Comparison of ENCODE assay signal across 28 mouse cellular contexts in genomic region chr19:25480820-25481219, GRCm38 (mm10). TPM values are rescaled to one million over a fixed set of nuclear protein-coding genes. Genes with fewer than 3 reads are reported as not detected.
A peak's percentile ranks its signal among the peaks of the same experiment; 100 is the strongest.
DNase-seq lines count a peak whose midpoint lies in the region; ATAC-seq and TF ChIP-seq lines count a peak whose summit lies in the region.
"Had no signal": no experiment of that assay in that cellular context is flagged by ENCODE, and none has a peak within 500 bp of the region (broad histone marks: within the 10 kb centered on the region; RNA-seq: fewer than 3 reads in every experiment).

No protein-coding gene starts in this region.

- H3K4me3 ChIP-seq in liver, adult 2 months (ENCODE audit: insufficient read depth, low read depth, low read length) = no peak overlapping the region
- no peak overlapping the region for H3K4me3 ChIP-seq in liver, embryonic 11.5 days (ENCODE audit: low read depth, low read length)
- H3K4me3 ChIP-seq in ES-Bruce4 (ENCODE audit: low read depth, low read length) (no peak overlapping the region), ES-E14 (ENCODE audit: insufficient read depth in 1 of 2, low read depth in 1 of 2, low read length in 2 of 2, poor library complexity in 1 of 2, severe bottlenecking in 1 of 2) (no peak overlapping the region)
- no peak overlapping the region for H3K4me3 ChIP-seq in lung, postnatal 0 days (ENCODE audit: low read depth, low read length)
- H3K4me3 ChIP-seq: embryonic facial prominence, embryonic 13.5 days; embryonic facial prominence, embryonic 15.5 days; erythroblast, embryonic 14.5 days; forebrain, embryonic 10.5 days; forebrain, embryonic 12.5 days had no signal

- no peak overlapping the region for H3K4me2 ChIP-seq in liver, embryonic 11.5 days
- H3K4me2 ChIP-seq in lung, postnatal 0 days (replicated peaks; ENCODE audit: low read depth, low read length) = no peak overlapping the region
- H3K4me2 ChIP-seq: embryonic facial prominence, embryonic 13.5 days; embryonic facial prominence, embryonic 15.5 days; forebrain, embryonic 12.5 days had no signal

- no peak for ATAC-seq in liver, embryonic 11.5 days (replicated peaks; ENCODE audit: low FRiP score)
- ATAC-seq in lung, postnatal 0 days = no peak
- ATAC-seq: forebrain, embryonic 14.5 days; forebrain, embryonic 16.5 days had no signal

- TF ChIP-seq CTCF in liver, adult 2 months (IDR thresholded peaks at IDR 0.05; ENCODE audit: low read depth, low read length) = no peak
- TF ChIP-seq CTCF in ES-Bruce4 (IDR thresholded peaks at IDR 0.05; ENCODE audit: low read depth, low read length) = no peak
- TF ChIP-seq CTCF in lung, postnatal 0 days (IDR thresholded peaks at IDR 0.05) = no peak

- no peaks in the 10 kb centered on the region for H3K27me3 ChIP-seq in liver, adult 2 months (ENCODE audit: control insufficient read depth, insufficient read depth, low read length)
- peaks cover 2% of the 10 kb centered on the region for H3K27me3 ChIP-seq in liver, embryonic 11.5 days (replicated peaks; ENCODE audit: control insufficient read depth, insufficient read depth, low read length)
- no peaks in the 10 kb centered on the region for H3K27me3 ChIP-seq in ES-Bruce4 (ENCODE audit: control insufficient read depth, insufficient read depth, low read length, poor library complexity, severe bottlenecking)
- H3K27me3 ChIP-seq in lung, postnatal 0 days (replicated peaks; ENCODE audit: insufficient read depth, low read length) = no peaks in the 10 kb centered on the region

- TF ChIP-seq POLR2A in liver, adult 2 months (IDR thresholded peaks at IDR 0.05; ENCODE audit: extremely low read depth, insufficient read depth, low read length) = no peak
- TF ChIP-seq POLR2A in ES-Bruce4 (IDR thresholded peaks at IDR 0.05; ENCODE audit: insufficient read depth, low read length) = no peak

- intact Hi-C loops in left cerebral cortex, postnatal 36 days (cut with DNase I) = no loop called here

- H3K27ac ChIP-seq in liver, adult 2 months (replicated peaks; ENCODE audit: insufficient read depth, low read depth, low read length) = no peak overlapping the region
- H3K27ac ChIP-seq in liver, embryonic 11.5 days (ENCODE audit: low read depth, low read length) = no peak overlapping the region
- H3K27ac ChIP-seq in ES-Bruce4 (ENCODE audit: insufficient read depth, low read length) (peak overlapping the region; percentile 51), ES-E14 (ENCODE audit: insufficient read depth, low read depth, low read length, poor library complexity, severe bottlenecking) (peak overlapping the region; percentile 8)
- no peak overlapping the region for H3K27ac ChIP-seq in lung, postnatal 0 days (ENCODE audit: low read length)
- H3K27ac ChIP-seq: embryonic facial prominence, embryonic 13.5 days; embryonic facial prominence, embryonic 15.5 days; forebrain, embryonic 10.5 days; forebrain, embryonic 12.5 days had no signal

- DNase-seq in liver, adult 2 months (ENCODE audit: extremely low read depth, low read depth, low spot score) = peak; percentile 61
- DNase-seq in liver, embryonic 11.5 days (ENCODE audit: low spot score) = no peak
- DNase-seq in ES-E14 (ENCODE audit: low read depth, low spot score) (no peak), ZHBTc4 (ENCODE audit: low read depth, low spot score) (peak; percentile 47)
- no peak for DNase-seq in lung, postnatal 0 days (ENCODE audit: low spot score)
- no peak for DNase-seq in left cerebral cortex, postnatal 36 days (ENCODE audit: low spot score in 2 of 2)
- DNase-seq: adrenal gland, adult 2 months; adrenal gland, postnatal 10 days; adrenal gland, postnatal 25 days; cerebellum, adult 11 months; cerebellum, adult 18-20 months; cerebellum, adult 8-10 months; cerebellum, adult 9-11 months; cerebellum, postnatal 14 days; cerebellum, postnatal 36 days; embryo, embryonic 11 days had no signal

- in situ Hi-C loops in ES-E14 (cut with MboI; ENCODE audit: low sequenced_read_pairs in 2 of 2, unreplicated experiment in 2 of 2) = no loop called here

- no peaks in the 10 kb centered on the region for H3K79me2 ChIP-seq in liver, adult 2 months (ENCODE audit: control insufficient read depth, insufficient read depth, low read length)

- no peak overlapping the region for H3K9ac ChIP-seq in liver, adult 2 months (ENCODE audit: low read depth, low read length)
- no peak overlapping the region for H3K9ac ChIP-seq in liver, embryonic 11.5 days (ENCODE audit: low read depth, low read length)
- H3K9ac ChIP-seq in ES-Bruce4 (ENCODE audit: low read depth, poor library complexity, severe bottlenecking) = no peak overlapping the region
- no peak overlapping the region for H3K9ac ChIP-seq in ES-E14 (ENCODE audit: insufficient read depth, low read depth, low read length, poor library complexity, severe bottlenecking)
- no peak overlapping the region for H3K9ac ChIP-seq in lung, postnatal 0 days (replicated peaks; ENCODE audit: low read depth)
- H3K9ac ChIP-seq: embryonic facial prominence, embryonic 13.5 days; embryonic facial prominence, embryonic 15.5 days; forebrain, embryonic 12.5 days had no signal

- 35% methylated on average over 6 of the region's 6 CpGs for WGBS in liver, adult 2 months
- 77% methylated on average over 6 of the region's 6 CpGs for WGBS in liver, embryonic 11.5 days
- 85% methylated on average over 6 of the region's 6 CpGs for whole genome bisulfite sequencing in lung, postnatal 0 days

- H3K36me3 ChIP-seq in liver, adult 2 months (ENCODE audit: control insufficient read depth, insufficient read depth, low read length) = no peaks in the 10 kb centered on the region
- no peaks in the 10 kb centered on the region for H3K36me3 ChIP-seq in liver, embryonic 11.5 days (ENCODE audit: control insufficient read depth, insufficient read depth, low read length)
- H3K36me3 ChIP-seq in ES-Bruce4 (ENCODE audit: control insufficient read depth, insufficient read depth, low read length, poor library complexity, severe bottlenecking) (no peaks in the 10 kb centered on the region), ES-E14 (ENCODE audit: control insufficient read depth, insufficient read depth, low read length, poor library complexity, severe bottlenecking) (no peaks in the 10 kb centered on the region; the same call in 1 of the 2 replicates)
- H3K36me3 ChIP-seq in lung, postnatal 0 days (ENCODE audit: insufficient read depth, low read length) = no peaks in the 10 kb centered on the region
- H3K36me3 ChIP-seq: embryonic facial prominence, embryonic 13.5 days; embryonic facial prominence, embryonic 15.5 days; forebrain, embryonic 10.5 days; forebrain, embryonic 12.5 days had no signal

- peak; percentile 95 for TF ChIP-seq EP300 in ES-Bruce4 (IDR thresholded peaks at IDR 0.05; ENCODE audit: insufficient read depth, low read depth, low read length)
- TF ChIP-seq EP300 in lung, postnatal 0 days (IDR thresholded peaks at IDR 0.05) = no peak

- H3K9me3 ChIP-seq in liver, embryonic 11.5 days (ENCODE audit: control insufficient read depth, low read length) = no peaks in the 10 kb centered on the region
- H3K9me3 ChIP-seq in ES-Bruce4 (replicated peaks; ENCODE audit: control insufficient read depth, insufficient read depth, low read length, poor library complexity, severe bottlenecking) (no peaks in the 10 kb centered on the region), ES-E14 (ENCODE audit: control insufficient read depth, insufficient read depth, low read depth, low read length) (no peaks in the 10 kb centered on the region)
- H3K9me3 ChIP-seq in lung, postnatal 0 days (ENCODE audit: low read length) = no peaks in the 10 kb centered on the region
- H3K9me3 ChIP-seq: embryonic facial prominence, embryonic 13.5 days; embryonic facial prominence, embryonic 15.5 days had no signal

- H3K4me1 ChIP-seq in liver, adult 2 months (ENCODE audit: control insufficient read depth, insufficient read depth, low read length) = peaks cover 2% of the 10 kb centered on the region; the same call in 1 of the 2 replicates
- H3K4me1 ChIP-seq in liver, embryonic 11.5 days (replicated peaks; ENCODE audit: control insufficient read depth, insufficient read depth, low read length) = no peaks in the 10 kb centered on the region
- H3K4me1 ChIP-seq in ES-Bruce4 (ENCODE audit: control insufficient read depth, insufficient read depth, low read length) = peaks cover 5% of the 10 kb centered on the region
- H3K4me1 ChIP-seq in ES-E14 (ENCODE audit: control insufficient read depth in 2 of 2, insufficient read depth in 2 of 2, low read length in 2 of 2, poor library complexity in 1 of 2) = peaks cover 5 to 9% of the 10 kb centered on the region in 2 experiments; a peak in 3 of 4 replicates
- H3K4me1 ChIP-seq in lung, postnatal 0 days (ENCODE audit: insufficient read depth, low read depth, low read length) = no peaks in the 10 kb centered on the region
- H3K4me1 ChIP-seq: embryonic facial prominence, embryonic 13.5 days; embryonic facial prominence, embryonic 15.5 days; forebrain, embryonic 10.5 days; forebrain, embryonic 12.5 days had no signal

TF ChIP-seq in ES-E14, 5 proteins besides CTCF, POLR2A, EP300 and RAD21:
- no peak for TF ChIP-seq ZC3H11A (IDR thresholded peaks at IDR 0.05; ENCODE audit: borderline replicate concordance, low read depth, low read length)
- no peak for TF ChIP-seq HCFC1 (IDR thresholded peaks at IDR 0.05; ENCODE audit: borderline replicate concordance, insufficient read depth, low read length)
- TF ChIP-seq CHD2 (IDR thresholded peaks at IDR 0.05; ENCODE audit: low read depth, low read length) = no peak
- TF ChIP-seq ZNF384 (IDR thresholded peaks at IDR 0.05; ENCODE audit: low read depth, low read length) = no peak
- TF ChIP-seq MAFK (IDR thresholded peaks at IDR 0.05; ENCODE audit: insufficient read depth, low read depth, low read length) = peak; percentile 90
TF ChIP-seq in ES-E14: peak in this region for 1.

RNA-seq across cellular contexts. Expression of gene Dmrt1, which starts 24.6 kb away (rescaled TPM):
- not detected in 2 replicates for total RNA-seq in liver, adult 2 months (2014; rRNA removed)
- polyA plus RNA-seq in liver, adult 2 months (2012; rRNA removed) = not detected in 2 replicates
- polyA plus RNA-seq in liver, embryonic 11.5 days (2014; fragmentation: Nextera tagmentation; extraction: Ambion mirVana) = 0.19 TPM in 1 of 2 replicates, not detected in the other
- 11.7 and 15.1 TPM in 2 replicates for polyA plus RNA-seq in ES-Bruce4 (2011; ENCODE audit: insufficient read depth, insufficient read length, low read depth, missing spikeins)
- total RNA-seq in ES-E14 (2012; rRNA removed) = 7.9 and 12.3 TPM in 2 replicates
- polyA plus RNA-seq in lung, postnatal 0 days (2015; fragmentation: Nextera tagmentation; extraction: Ambion mirVana) = not detected in 2 replicates
- not detected for total RNA-seq in left cerebral cortex, postnatal 36 days (2021)
- total RNA-seq: adrenal gland, adult 2 months; adrenal gland, postnatal 10 days; adrenal gland, postnatal 25 days; adrenal gland, postnatal 4 days; common myeloid progenitor, adult 5-6 weeks; MEL had no signal
- polyA plus RNA-seq: adrenal gland, adult 2 months; C2C12; erythroblast, embryonic 14.5 days; forebrain, embryonic 16.5 days had no signal

Comparison
In these comparisons a context has a peak if more than half of its experiments do, and no peak if none do; other contexts are left out.
1. DNase-seq: peak in liver, adult 2 months (single experiment) and ZHBTc4 (single experiment); none in liver, embryonic 11.5 days (single experiment), ES-E14 (single experiment), lung, postnatal 0 days (single experiment) and left cerebral cortex, postnatal 36 days (0 of 2).
2. H3K27ac ChIP-seq: peak in ES-Bruce4 (single experiment) and ES-E14 (single experiment); none in liver, adult 2 months (single experiment), liver, embryonic 11.5 days (single experiment) and lung, postnatal 0 days (single experiment).
3. RNA of gene Dmrt1, which starts 24.6 kb away (polyA plus RNA-seq): 11.7 to 15.1 TPM in ES-Bruce4; 0.19 TPM in liver, embryonic 11.5 days, not detected in liver, adult 2 months and not detected in lung, postnatal 0 days; every median in the first group is over 10 times any median in the second.